Mouse (Mus musculus) embryonic fibroblast, embryonic 13.5 days (primary cell): ENCODE measurements around the gene 5031439G07Rik.

Experiments
- CTCF ChIP-seq: IDR thresholded peaks from 2 replicates; pipeline ENCODE4 v1.5.1; 2011; ENCODE audit warnings: mild to moderate bottlenecking, control low read depth, low read length, moderate library complexity, borderline replicate concordance; ENCODE audit not compliant: insufficient read depth
- POLR2A ChIP-seq: IDR thresholded peaks from 2 replicates; pipeline ENCODE4 v1.6.1; 2011; ENCODE audit warnings: low read depth, mild to moderate bottlenecking, control low read depth, low read length, moderate library complexity

DNA sequence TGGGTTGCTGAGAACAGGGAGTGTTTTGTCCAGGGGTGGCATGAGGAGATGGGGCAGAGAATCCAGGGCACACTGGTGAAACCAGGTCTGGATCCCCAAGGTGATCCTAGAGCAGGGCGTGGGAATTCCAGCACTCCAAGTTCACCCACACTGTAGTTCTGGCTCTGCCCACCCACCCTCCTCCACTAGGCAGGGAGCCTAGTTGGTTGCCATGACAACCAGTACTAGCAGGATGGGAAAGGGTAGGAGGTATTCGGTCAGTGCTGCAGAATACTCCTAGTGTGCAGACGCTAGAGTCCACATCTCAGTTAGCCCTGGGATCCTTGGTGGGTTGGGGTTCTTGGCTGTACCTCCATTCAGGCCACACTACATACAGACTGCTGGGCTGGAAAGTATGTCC lies 30.5 kb downstream of the 5031439G07Rik start:
- TF ChIP-seq CTCF: no peak
- TF ChIP-seq POLR2A: no peak
